Mouse (Mus musculus): ENCODE measurements at regions not wholly inside any gene's neighbourhood (a gene's known extent, or its start where the extent isn't known, plus 50 kb on each side); places are given as distances from the start of the nearest gene placed in this dataset.

- H3K4me3 ChIP-seq (ENCODE audit: low read depth, low read length), result no peak overlapping the region
- no peaks in the 10 kb centered on the region for H3K36me3 ChIP-seq (replicated peaks)
- DNase-seq (ENCODE audit: low spot score), result no peak
- H3K4me1 ChIP-seq (ENCODE audit: insufficient read depth, low read depth, low read length), result no peaks in the 10 kb centered on the region
- 0 out of 2 replicates have a peak, but pooled peaks cover 2% of the 10 kb centered on the region for H3K9me3 ChIP-seq (replicated peaks)
- no peak for TF ChIP-seq GATA1 (IDR thresholded peaks at IDR 0.05; ENCODE audit: borderline replicate concordance, low read length)
- no peak for TF ChIP-seq TAL1 (conservative IDR thresholded peaks at IDR 0.05; ENCODE audit: low read depth, low read length)
- no peak for TF ChIP-seq GATA2 (IDR thresholded peaks at IDR 0.05; ENCODE audit: borderline replicate concordance, low read depth, low read length)
- no peak for TF ChIP-seq CTCF (IDR thresholded peaks at IDR 0.05; ENCODE audit: low read depth, low read length)
- TF ChIP-seq POLR2AphosphoS5 (IDR thresholded peaks at IDR 0.05; ENCODE audit: insufficient replicate concordance, low read depth, low read length), result no peak
- no peaks in the 10 kb centered on the region for H3K27me3 ChIP-seq (ENCODE audit: insufficient read depth, low read length)
- no peak for ATAC-seq (ENCODE audit: extremely low read depth, insufficient number of reproducible peaks, low FRiP score, poor library complexity, severe bottlenecking)
Observed at GRCm38 (mm10) chr3:81701974-81702697, 230.3 kb upstream of the Ctso start.

- Histone ChIP-seq H3K4me1 (ENCODE audit: insufficient read depth, low read depth, low read length) (no peaks in the 10 kb centered on the region), H3K4me3 (ENCODE audit: low read depth, low read length) (no peak overlapping the region), H3K9me3 (replicated peaks) (0 out of 2 replicates have a peak, but pooled peaks cover 2% of the 10 kb centered on the region), H3K27me3 (ENCODE audit: insufficient read depth, low read length) (no peaks in the 10 kb centered on the region), H3K36me3 (replicated peaks) (no peaks in the 10 kb centered on the region)
- ATAC-seq (ENCODE audit: extremely low read depth, insufficient number of reproducible peaks, low FRiP score, poor library complexity, severe bottlenecking) (no peak), DNase-seq (ENCODE audit: low spot score) (no peak)
- no peak for TF ChIP-seq POLR2AphosphoS5 (IDR thresholded peaks at IDR 0.05; ENCODE audit: insufficient replicate concordance, low read depth, low read length)
- TF ChIP-seq GATA2 (IDR thresholded peaks at IDR 0.05; ENCODE audit: borderline replicate concordance, low read depth, low read length), result no peak
- no peak for TF ChIP-seq CTCF (IDR thresholded peaks at IDR 0.05; ENCODE audit: low read depth, low read length)
- TF ChIP-seq TAL1 (conservative IDR thresholded peaks at IDR 0.05; ENCODE audit: low read depth, low read length), result no peak
- no peak for TF ChIP-seq GATA1 (IDR thresholded peaks at IDR 0.05; ENCODE audit: borderline replicate concordance, low read length)
Observed at GRCm38 (mm10) chr3:81718911-81719310, 213.5 kb upstream of the Ctso start.

- Histone ChIP-seq H3K4me3 (ENCODE audit: low read depth, low read length) (no peak overlapping the region), H3K36me3 (replicated peaks) (no peaks in the 10 kb centered on the region), H3K4me1 (ENCODE audit: insufficient read depth, low read depth, low read length) (no peaks in the 10 kb centered on the region), H3K27me3 (ENCODE audit: insufficient read depth, low read length) (no peaks in the 10 kb centered on the region), H3K9me3 (replicated peaks) (no peaks in the 10 kb centered on the region)
- DNase-seq (ENCODE audit: low spot score) (no peak), ATAC-seq (ENCODE audit: extremely low read depth, insufficient number of reproducible peaks, low FRiP score, poor library complexity, severe bottlenecking) (no peak)
- no peak for TF ChIP-seq CTCF (IDR thresholded peaks at IDR 0.05; ENCODE audit: low read depth, low read length)
- no peak for TF ChIP-seq POLR2AphosphoS5 (IDR thresholded peaks at IDR 0.05; ENCODE audit: insufficient replicate concordance, low read depth, low read length)
- TF ChIP-seq GATA2 (IDR thresholded peaks at IDR 0.05; ENCODE audit: borderline replicate concordance, low read depth, low read length), result no peak
- TF ChIP-seq TAL1 (conservative IDR thresholded peaks at IDR 0.05; ENCODE audit: low read depth, low read length), result no peak
- TF ChIP-seq GATA1 (IDR thresholded peaks at IDR 0.05; ENCODE audit: borderline replicate concordance, low read length), result no peak
Observed at GRCm38 (mm10) chr3:81735463-81735862, 196.9 kb upstream of the Ctso start.

- Histone ChIP-seq H3K4me1 (ENCODE audit: insufficient read depth, low read depth, low read length) (no peaks in the 10 kb centered on the region), H3K4me3 (ENCODE audit: low read depth, low read length) (no peak overlapping the region), H3K9me3 (replicated peaks) (no peaks in the 10 kb centered on the region), H3K36me3 (replicated peaks) (no peaks in the 10 kb centered on the region), H3K27me3 (ENCODE audit: insufficient read depth, low read length) (no peaks in the 10 kb centered on the region)
- TF ChIP-seq GATA1 (IDR thresholded peaks at IDR 0.05; ENCODE audit: borderline replicate concordance, low read length), result no peak
- no peak for TF ChIP-seq POLR2AphosphoS5 (IDR thresholded peaks at IDR 0.05; ENCODE audit: insufficient replicate concordance, low read depth, low read length)
- no peak for TF ChIP-seq GATA2 (IDR thresholded peaks at IDR 0.05; ENCODE audit: borderline replicate concordance, low read depth, low read length)
- TF ChIP-seq TAL1 (conservative IDR thresholded peaks at IDR 0.05; ENCODE audit: low read depth, low read length), result no peak
- no peak for TF ChIP-seq CTCF (IDR thresholded peaks at IDR 0.05; ENCODE audit: low read depth, low read length)
- ATAC-seq (ENCODE audit: extremely low read depth, insufficient number of reproducible peaks, low FRiP score, poor library complexity, severe bottlenecking), result no peak
- no peak for DNase-seq (ENCODE audit: low spot score)
Observed at GRCm38 (mm10) chr3:81736838-81737237, 195.6 kb upstream of the Ctso start.

- DNase-seq (ENCODE audit: low spot score) (no peak), ATAC-seq (ENCODE audit: extremely low read depth, insufficient number of reproducible peaks, low FRiP score, poor library complexity, severe bottlenecking) (no peak)
- TF ChIP-seq CTCF (IDR thresholded peaks at IDR 0.05; ENCODE audit: low read depth, low read length) (no peak), GATA1 (IDR thresholded peaks at IDR 0.05; ENCODE audit: borderline replicate concordance, low read length) (no peak), TAL1 (conservative IDR thresholded peaks at IDR 0.05; ENCODE audit: low read depth, low read length) (no peak), GATA2 (IDR thresholded peaks at IDR 0.05; ENCODE audit: borderline replicate concordance, low read depth, low read length) (no peak), POLR2AphosphoS5 (IDR thresholded peaks at IDR 0.05; ENCODE audit: insufficient replicate concordance, low read depth, low read length) (no peak)
- H3K9me3 ChIP-seq (replicated peaks), result no peaks in the 10 kb centered on the region
- H3K4me1 ChIP-seq (ENCODE audit: insufficient read depth, low read depth, low read length), result no peaks in the 10 kb centered on the region
- H3K27me3 ChIP-seq (ENCODE audit: insufficient read depth, low read length), result no peaks in the 10 kb centered on the region
- H3K36me3 ChIP-seq (replicated peaks), result no peaks in the 10 kb centered on the region
- H3K4me3 ChIP-seq (ENCODE audit: low read depth, low read length), result no peak overlapping the region
Observed at GRCm38 (mm10) chr3:81742124-81742523, 190.3 kb upstream of the Ctso start.

DNA sequence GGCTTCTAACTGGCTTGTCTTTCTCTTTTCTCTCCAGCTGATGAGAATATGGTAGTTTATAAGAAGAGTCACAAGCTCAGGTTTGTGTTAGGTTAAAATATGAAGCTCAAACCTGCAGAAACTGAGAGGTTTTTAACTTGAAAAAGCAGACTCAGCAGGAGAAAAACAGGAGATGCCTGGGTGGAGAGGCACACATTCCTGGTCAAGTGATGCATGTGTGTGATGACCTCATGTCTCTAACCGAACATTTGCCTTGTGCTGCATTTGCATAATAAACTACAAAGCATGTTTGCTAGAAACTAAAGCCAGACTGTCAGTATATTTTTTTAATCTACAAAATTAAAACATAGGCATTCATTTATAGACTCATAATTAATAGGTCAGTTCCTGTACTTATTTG, 182.2 kb upstream of the Ctso start:
- H3K36me3 ChIP-seq (replicated peaks), result no peaks in the 10 kb centered on the region
- 0 out of 2 replicates have a peak, but pooled peaks cover 2% of the 10 kb centered on the region for H3K9me3 ChIP-seq (replicated peaks)
- H3K27me3 ChIP-seq (ENCODE audit: insufficient read depth, low read length), result no peaks in the 10 kb centered on the region
- H3K4me1 ChIP-seq (ENCODE audit: insufficient read depth, low read depth, low read length), result no peaks in the 10 kb centered on the region
- ATAC-seq (ENCODE audit: extremely low read depth, insufficient number of reproducible peaks, low FRiP score, poor library complexity, severe bottlenecking) (no peak), DNase-seq (ENCODE audit: low spot score) (no peak)
- TF ChIP-seq TAL1 (conservative IDR thresholded peaks at IDR 0.05; ENCODE audit: low read depth, low read length) (no peak), POLR2AphosphoS5 (IDR thresholded peaks at IDR 0.05; ENCODE audit: insufficient replicate concordance, low read depth, low read length) (no peak), CTCF (IDR thresholded peaks at IDR 0.05; ENCODE audit: low read depth, low read length) (no peak), GATA2 (IDR thresholded peaks at IDR 0.05; ENCODE audit: borderline replicate concordance, low read depth, low read length) (no peak), GATA1 (IDR thresholded peaks at IDR 0.05; ENCODE audit: borderline replicate concordance, low read length) (no peak)
- no peak overlapping the region for H3K4me3 ChIP-seq (ENCODE audit: low read depth, low read length)
